Mouse (Mus musculus): Measurements from ENCODE around the gene Olfr1511.

GRCm38 (mm10) chr14:52356308-52356707 is 40.9 kb downstream of the Olfr1511 start, which contains the start of gene Olfr1513:
- no peak for TF ChIP-seq CTCF (IDR thresholded peaks at IDR 0.05; ENCODE audit: low read depth, low read length)
- TF ChIP-seq POLR2A (IDR thresholded peaks at IDR 0.05; ENCODE audit: borderline replicate concordance, low read depth, low read length), result no peak
